Mouse (Mus musculus): Measurements from ENCODE around the gene Polr1b. TPM values are rescaled to one million over a fixed set of nuclear protein-coding genes. Genes with fewer than 3 reads are reported as not detected.

Polr1b gene
- polyA plus RNA-seq, 1 experiment from 2014 or later = 9.5 TPM

DNA sequence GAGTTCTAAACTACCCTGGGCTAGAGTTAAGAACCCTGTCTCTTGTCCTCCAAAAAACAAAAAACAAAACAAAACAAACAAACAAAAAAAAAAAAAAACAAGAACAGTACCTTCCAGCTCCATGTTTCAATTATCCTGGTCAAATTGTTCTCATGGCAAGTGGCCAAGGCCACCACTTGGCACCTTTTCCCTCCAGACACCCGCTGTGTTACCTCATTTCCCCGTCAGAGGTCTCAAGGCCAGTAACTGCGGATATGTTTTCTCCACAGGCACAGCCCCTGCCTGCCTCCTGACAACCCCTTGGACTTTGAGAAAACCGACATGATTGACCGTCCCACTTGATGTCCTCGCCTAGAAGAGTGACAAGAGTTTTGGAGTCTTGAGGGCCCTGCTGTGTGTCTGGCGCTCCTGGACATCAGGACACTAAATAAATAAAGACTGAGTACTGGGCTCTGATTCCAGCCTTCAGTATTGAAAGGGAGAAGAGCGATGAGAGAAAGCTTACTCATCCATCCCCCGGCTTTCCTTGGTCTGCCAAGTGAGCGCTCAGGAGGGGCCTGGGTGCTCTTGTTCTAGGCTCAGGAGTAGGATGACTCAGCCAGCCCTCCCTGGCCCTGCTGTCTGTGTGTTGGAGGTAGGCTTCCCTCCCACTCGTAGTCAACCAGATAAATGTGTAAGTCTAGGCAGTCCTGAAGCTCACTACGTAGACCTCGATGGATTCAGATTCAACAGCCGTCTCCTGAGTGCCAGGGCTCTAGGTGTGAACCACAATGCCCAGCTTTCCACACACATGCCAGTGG lies 32.4 kb downstream of the Polr1b start:
- no peaks in the 10 kb centered on the region for H3K27me3 ChIP-seq (ENCODE audit: control insufficient read depth, insufficient read depth, low read length)
- no peak overlapping the region for H3K9ac ChIP-seq (ENCODE audit: low read length)
- no peak for DNase-seq (ENCODE audit: low spot score)
- 0 out of 2 replicates have a peak, but pooled peaks cover 4% of the 10 kb centered on the region for H3K4me1 ChIP-seq (replicated peaks; ENCODE audit: control insufficient read depth, insufficient read depth)
- H3K4me3 ChIP-seq (ENCODE audit: low read depth, low read length) = no peak overlapping the region
- no peak overlapping the region for H3K4me2 ChIP-seq (replicated peaks; ENCODE audit: low read depth)
- ATAC-seq (ENCODE audit: low FRiP score, low TSS enrichment) = no peak
- H3K27ac ChIP-seq (replicated peaks) = no peak overlapping the region
- H3K36me3 ChIP-seq (ENCODE audit: control insufficient read depth, insufficient read depth, low read length) = peaks cover 4% of the 10 kb centered on the region; the same call in 1 of the 2 replicates
- H3K9me3 ChIP-seq (ENCODE audit: control insufficient read depth, low read length) = 0 out of 2 replicates have a peak, but pooled peaks cover 4% of the 10 kb centered on the region
- WGBS = 95% methylated on average over 14 of the region's 14 CpGs
- no peak for TF ChIP-seq CTCF (IDR thresholded peaks at IDR 0.05; ENCODE audit: low read depth)
- no peak for TF ChIP-seq EP300 (optimal IDR thresholded peaks at IDR 0.05)

DNA sequence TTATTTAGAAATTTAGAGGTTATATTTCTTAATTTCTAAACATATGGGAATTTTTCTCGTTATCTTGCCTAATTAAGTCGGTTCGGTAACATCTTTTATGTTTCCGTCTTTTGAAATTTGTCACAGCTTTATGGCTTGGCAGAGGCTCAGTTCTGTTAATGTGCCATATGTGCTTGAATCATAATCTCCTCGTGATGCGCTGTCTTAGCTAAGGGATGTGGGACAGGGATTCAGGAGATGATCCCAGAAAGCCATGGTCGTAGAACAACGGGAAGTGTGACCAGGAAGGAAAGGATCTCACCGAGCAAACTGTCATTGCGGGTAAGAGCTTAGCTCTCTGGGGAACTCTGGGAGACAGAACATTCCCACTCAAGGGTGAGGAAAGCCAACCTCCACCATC lies 39.1 kb downstream of the Polr1b start:
- no peaks in the 10 kb centered on the region for H3K27me3 ChIP-seq (ENCODE audit: control insufficient read depth, insufficient read depth, low read length)
- ATAC-seq (ENCODE audit: low FRiP score, low TSS enrichment) (no peak), DNase-seq (ENCODE audit: low spot score) (no peak)
- 86% methylated on average over 10 of the region's 10 CpGs for WGBS
- no peaks in the 10 kb centered on the region for H3K36me3 ChIP-seq (ENCODE audit: control insufficient read depth, insufficient read depth, low read length)
- no peak for TF ChIP-seq CTCF (IDR thresholded peaks at IDR 0.05; ENCODE audit: low read depth)
- no peak for TF ChIP-seq EP300 (optimal IDR thresholded peaks at IDR 0.05)
- H3K9ac ChIP-seq (ENCODE audit: low read length) = no peak overlapping the region
- no peaks in the 10 kb centered on the region for H3K4me1 ChIP-seq (replicated peaks; ENCODE audit: control insufficient read depth, insufficient read depth)
- no peak overlapping the region for H3K27ac ChIP-seq (replicated peaks)
- H3K4me3 ChIP-seq (ENCODE audit: low read depth, low read length) = no peak overlapping the region
- no peak overlapping the region for H3K4me2 ChIP-seq (replicated peaks; ENCODE audit: low read depth)
- H3K9me3 ChIP-seq (ENCODE audit: control insufficient read depth, low read length) = no peaks in the 10 kb centered on the region

- H3K4me2 ChIP-seq (replicated peaks; ENCODE audit: low read depth) = no peak overlapping the region
- no peak overlapping the region for H3K4me3 ChIP-seq (ENCODE audit: low read depth, low read length)
- H3K9me3 ChIP-seq (ENCODE audit: control insufficient read depth, low read length) = no peaks in the 10 kb centered on the region
- TF ChIP-seq CTCF (IDR thresholded peaks at IDR 0.05; ENCODE audit: low read depth) = no peak
- no peak for TF ChIP-seq EP300 (optimal IDR thresholded peaks at IDR 0.05)
- H3K27me3 ChIP-seq (ENCODE audit: control insufficient read depth, insufficient read depth, low read length) = no peaks in the 10 kb centered on the region
- H3K36me3 ChIP-seq (ENCODE audit: control insufficient read depth, insufficient read depth, low read length) = no peaks in the 10 kb centered on the region
- ATAC-seq (ENCODE audit: low FRiP score, low TSS enrichment) (no peak), DNase-seq (ENCODE audit: low spot score) (no peak)
- no peaks in the 10 kb centered on the region for H3K4me1 ChIP-seq (replicated peaks; ENCODE audit: control insufficient read depth, insufficient read depth)
- no peak overlapping the region for H3K9ac ChIP-seq (ENCODE audit: low read length)
- 58% methylated on average over 2 of the region's 2 CpGs for WGBS
- no peak overlapping the region for H3K27ac ChIP-seq (replicated peaks)
Measured at GRCm38 (mm10) chr2:129148836-129149235, 48.0 kb downstream of the Polr1b start.

- TF ChIP-seq CTCF (IDR thresholded peaks at IDR 0.05; ENCODE audit: low read depth) (no peak), EP300 (optimal IDR thresholded peaks at IDR 0.05) (no peak)
- Histone ChIP-seq H3K4me3 (ENCODE audit: low read depth, low read length) (no peak overlapping the region), H3K9ac (ENCODE audit: low read length) (no peak overlapping the region), H3K9me3 (ENCODE audit: control insufficient read depth, low read length) (no peaks in the 10 kb centered on the region), H3K36me3 (ENCODE audit: control insufficient read depth, insufficient read depth, low read length) (no peaks in the 10 kb centered on the region), H3K4me1 (replicated peaks; ENCODE audit: control insufficient read depth, insufficient read depth) (no peaks in the 10 kb centered on the region), H3K4me2 (replicated peaks; ENCODE audit: low read depth) (no peak overlapping the region), H3K27me3 (ENCODE audit: control insufficient read depth, insufficient read depth, low read length) (no peaks in the 10 kb centered on the region), H3K27ac (replicated peaks) (no peak overlapping the region)
- no peak for ATAC-seq (ENCODE audit: low FRiP score, low TSS enrichment)
- no peak for DNase-seq (ENCODE audit: low spot score)
- WGBS = 80% methylated on average over 5 of the region's 5 CpGs
Measured at GRCm38 (mm10) chr2:129150386-129150785, 49.6 kb downstream of the Polr1b start.

DNA sequence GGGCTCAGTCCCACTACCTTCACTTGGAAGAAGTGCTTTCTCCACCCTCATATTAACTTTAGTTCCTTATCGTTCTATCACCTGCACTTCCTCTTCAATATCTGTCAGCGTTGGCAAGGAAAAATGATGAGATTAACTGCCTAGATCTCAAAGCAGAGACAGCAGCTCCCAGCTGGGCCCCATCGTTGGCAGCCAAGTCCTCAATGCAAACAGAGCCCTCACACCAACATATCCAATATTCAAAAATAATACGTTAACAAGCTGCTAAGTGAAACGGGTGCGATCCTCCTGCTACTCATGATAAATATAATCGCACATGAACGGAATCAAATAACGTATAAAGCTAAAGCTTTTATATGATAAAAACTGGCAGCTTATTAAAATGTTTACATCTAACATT lies 50.3 kb downstream of the Polr1b start:
- Histone ChIP-seq H3K9me3 (ENCODE audit: control insufficient read depth, low read length) (no peaks in the 10 kb centered on the region), H3K36me3 (ENCODE audit: control insufficient read depth, insufficient read depth, low read length) (no peaks in the 10 kb centered on the region), H3K27ac (replicated peaks) (no peak overlapping the region), H3K4me3 (ENCODE audit: low read depth, low read length) (no peak overlapping the region), H3K4me2 (replicated peaks; ENCODE audit: low read depth) (no peak overlapping the region), H3K4me1 (replicated peaks; ENCODE audit: control insufficient read depth, insufficient read depth) (no peaks in the 10 kb centered on the region), H3K9ac (ENCODE audit: low read length) (no peak overlapping the region), H3K27me3 (ENCODE audit: control insufficient read depth, insufficient read depth, low read length) (no peaks in the 10 kb centered on the region)
- WGBS = 53% methylated on average over 9 of the region's 9 CpGs
- no peak for DNase-seq (ENCODE audit: low spot score)
- TF ChIP-seq EP300 (optimal IDR thresholded peaks at IDR 0.05) = no peak
- no peak for TF ChIP-seq CTCF (IDR thresholded peaks at IDR 0.05; ENCODE audit: low read depth)
- no peak for ATAC-seq (ENCODE audit: low FRiP score, low TSS enrichment)

- no peaks in the 10 kb centered on the region for H3K27me3 ChIP-seq (ENCODE audit: control insufficient read depth, insufficient read depth, low read length)
- H3K4me1 ChIP-seq (replicated peaks; ENCODE audit: control insufficient read depth, insufficient read depth) = no peaks in the 10 kb centered on the region
- H3K27ac ChIP-seq (replicated peaks) = no peak overlapping the region
- no peak for DNase-seq (ENCODE audit: low spot score)
- 76% methylated on average over 1 of the region's 1 CpGs for WGBS
- TF ChIP-seq EP300 (optimal IDR thresholded peaks at IDR 0.05) (no peak), CTCF (IDR thresholded peaks at IDR 0.05; ENCODE audit: low read depth) (peak; percentile 34; the same call in 1 of the 2 replicates)
- ATAC-seq (ENCODE audit: low FRiP score, low TSS enrichment) = no peak
- no peaks in the 10 kb centered on the region for H3K9me3 ChIP-seq (ENCODE audit: control insufficient read depth, low read length)
- H3K4me2 ChIP-seq (replicated peaks; ENCODE audit: low read depth) = no peak overlapping the region
- H3K36me3 ChIP-seq (ENCODE audit: control insufficient read depth, insufficient read depth, low read length) = no peaks in the 10 kb centered on the region
- no peak overlapping the region for H3K4me3 ChIP-seq (ENCODE audit: low read depth, low read length)
- H3K9ac ChIP-seq (ENCODE audit: low read length) = no peak overlapping the region
Measured at GRCm38 (mm10) chr2:129152751-129153150, 52.0 kb downstream of the Polr1b start.

Data from stomach, postnatal 0 days (tissue).